Mouse (Mus musculus) lung, postnatal 0 days (tissue): ENCODE results near the gene Qdpr.

Experiments used
- CTCF ChIP-seq: IDR thresholded peaks from 2 replicates; pipeline ENCODE4 v1.5.1; 2016; ENCODE audit warnings: antibody characterized with exemption, mild to moderate bottlenecking
- EP300 ChIP-seq: IDR thresholded peaks from 2 replicates; pipeline ENCODE4 v1.6.1; 2016; ENCODE audit warnings: antibody characterized with exemption, mild to moderate bottlenecking, control low read depth

DNA sequence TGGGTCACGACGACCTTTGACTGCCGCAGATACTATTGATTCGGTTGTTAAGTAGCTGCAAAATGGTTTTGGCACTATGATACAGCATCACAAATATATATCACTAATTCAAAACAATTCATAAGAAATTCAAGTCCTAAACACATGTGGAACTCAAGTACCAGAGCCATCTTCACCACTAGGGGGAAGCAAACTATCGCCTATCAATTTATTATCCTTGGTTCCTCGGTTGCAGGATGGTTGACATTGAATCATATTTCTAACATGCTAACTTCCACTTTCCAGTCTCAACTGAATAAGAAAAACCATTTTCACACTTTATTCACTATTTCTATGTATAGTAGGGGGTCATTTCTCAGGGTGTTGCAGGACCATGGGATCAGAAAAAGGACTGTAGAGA, 24.2 kb upstream of the Qdpr start:
- TF ChIP-seq EP300 (no peak), CTCF (peak; percentile 86)
